Mouse (Mus musculus): ENCODE measurements at regions not wholly inside any gene's neighbourhood (a gene's known extent, or its start where the extent isn't known, plus 50 kb on each side); places are given as distances from the start of the nearest gene placed in this dataset.

DNA sequence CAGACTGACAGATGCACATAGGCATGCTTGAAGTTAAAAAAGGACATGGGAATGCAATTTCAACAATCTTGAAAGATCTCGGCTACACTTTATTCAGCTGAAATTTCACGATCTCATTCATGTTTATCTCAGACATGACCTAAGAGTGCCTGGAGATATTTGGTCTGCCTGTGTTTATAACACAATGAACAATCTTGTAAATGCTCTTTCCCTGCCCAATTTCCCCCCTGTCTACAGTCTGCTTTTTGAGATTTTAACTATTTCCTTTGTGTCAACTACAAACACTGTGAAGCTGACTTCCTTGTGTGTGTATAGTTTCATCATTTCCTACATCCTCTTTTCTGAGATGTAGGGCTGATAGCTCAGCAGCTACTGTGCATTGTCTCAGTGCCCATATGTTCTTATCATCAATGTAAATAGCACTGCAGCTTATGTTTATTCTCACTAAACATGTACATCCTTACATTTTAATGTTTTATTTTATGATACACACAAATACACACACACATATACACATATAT lies 319.4 kb upstream of the A1bg start:
- no peak for DNase-seq

DNA sequence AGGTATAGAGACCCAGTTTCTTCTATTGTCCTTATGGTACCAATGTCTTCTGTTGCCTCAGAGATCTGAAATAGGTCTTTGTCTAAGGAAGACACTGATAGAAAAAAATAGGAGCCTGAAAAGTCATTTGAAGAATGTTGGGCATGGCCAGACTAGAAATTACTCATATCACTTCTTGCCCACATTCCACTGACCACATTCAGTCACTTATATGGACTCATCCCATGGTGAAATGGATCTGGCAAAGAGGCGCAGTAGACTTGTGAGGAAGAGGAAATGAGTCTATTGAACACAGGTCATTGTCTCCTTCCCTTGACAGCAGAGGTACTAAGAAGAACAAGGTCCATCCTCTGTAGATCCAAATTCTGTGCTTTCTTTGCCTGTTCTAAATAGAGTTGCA lies 318.9 kb upstream of the A1bg start:
- no peak for DNase-seq

DNA sequence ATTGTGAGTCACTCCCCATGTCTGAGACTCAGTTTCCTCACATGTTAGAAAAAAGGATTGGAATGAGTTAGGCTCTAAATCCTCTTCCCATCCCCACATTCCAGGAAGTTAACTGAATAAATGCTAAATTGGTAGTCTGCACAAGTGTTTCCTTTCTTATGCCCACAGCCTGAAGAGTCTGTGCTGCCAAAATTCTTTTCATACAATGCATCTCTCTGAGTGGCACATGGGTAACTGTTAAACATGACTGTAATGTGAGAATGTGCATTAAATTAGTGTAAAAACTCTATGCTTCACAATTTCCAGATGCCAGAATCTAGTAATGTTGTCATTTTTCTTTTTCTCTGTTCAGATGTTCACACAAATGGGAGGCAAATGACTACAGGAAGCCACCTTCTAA lies 317.5 kb upstream of the A1bg start:
- DNase-seq, result no peak

DNA sequence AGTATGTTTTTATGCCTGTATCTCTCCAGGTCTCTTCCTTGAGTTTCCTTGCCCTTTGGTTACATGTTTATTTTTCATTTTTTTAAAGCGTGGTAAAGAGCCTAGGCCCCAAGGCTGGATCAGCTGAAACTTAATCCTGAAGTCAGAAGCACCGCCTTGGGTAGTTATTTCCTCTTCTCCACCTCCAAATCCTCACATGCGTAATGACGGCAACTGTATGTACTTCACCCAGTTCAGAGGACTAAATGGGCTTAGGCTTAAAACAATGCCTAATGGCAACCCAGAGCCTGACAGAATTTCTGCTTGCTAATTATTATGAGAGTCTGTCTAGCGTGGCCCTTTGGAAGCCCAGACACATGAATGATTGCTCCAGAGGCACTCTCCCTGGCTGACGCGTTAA lies 316.6 kb upstream of the A1bg start:
- no peak for DNase-seq

DNA sequence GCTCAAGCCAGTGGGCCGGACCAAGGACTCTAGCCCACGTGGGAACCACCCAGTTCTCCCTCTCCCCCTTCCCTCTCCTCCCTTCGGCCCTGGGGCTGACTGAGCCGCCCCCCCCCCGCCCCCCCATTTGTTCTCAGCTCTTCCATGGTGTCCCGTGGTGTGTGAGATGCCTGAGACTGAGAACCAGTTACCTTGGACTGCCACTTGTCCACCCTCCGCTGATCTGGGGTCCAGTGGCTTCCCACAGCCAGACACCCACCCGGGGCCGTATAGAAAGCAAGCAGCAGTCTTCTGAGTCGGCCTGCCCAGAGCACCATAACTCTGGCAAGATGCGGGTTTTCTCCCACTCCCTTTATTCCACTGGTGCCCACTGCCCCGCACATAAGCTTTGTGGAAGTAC lies 316.2 kb upstream of the A1bg start:
- DNase-seq, result no peak

DNA sequence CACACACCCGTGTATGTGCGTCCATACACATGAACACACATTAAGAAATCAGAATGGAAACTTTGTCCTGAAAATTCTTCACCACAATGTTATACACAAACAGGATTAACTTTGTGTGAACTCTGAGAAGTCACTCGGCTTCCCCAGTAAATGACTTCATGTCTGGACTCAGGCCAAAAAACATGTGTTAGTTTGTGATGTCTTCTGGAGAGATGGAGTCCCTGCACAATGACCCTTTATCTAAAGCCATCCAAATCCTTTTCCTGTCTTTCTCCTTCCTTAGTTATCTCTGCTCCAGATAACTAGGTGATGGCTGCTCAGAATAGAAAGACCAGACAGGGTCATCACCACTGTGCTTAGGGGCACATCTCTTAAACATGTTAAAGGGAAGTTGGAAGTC lies 306.8 kb upstream of the A1bg start:
- peak; percentile 63 for DNase-seq

DNA sequence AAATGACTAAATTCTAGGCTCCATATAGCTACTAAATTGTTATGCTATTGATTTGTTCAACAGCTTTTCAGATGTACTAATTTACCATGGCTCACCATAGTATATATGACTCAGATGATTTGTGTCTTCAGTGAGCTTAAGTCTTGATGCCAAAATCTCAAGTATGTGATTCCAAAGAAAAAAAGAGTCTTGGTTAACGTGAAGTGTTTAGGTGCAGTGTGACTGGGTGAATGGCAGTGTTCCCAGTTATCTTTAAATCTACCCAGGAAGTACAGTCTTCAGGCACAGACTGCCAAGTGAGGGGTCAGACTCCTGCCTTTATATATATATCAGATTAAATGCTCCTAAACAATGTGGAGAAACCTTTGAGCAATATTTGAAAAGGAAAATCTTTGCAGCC lies 300.1 kb upstream of the A1bg start:
- DNase-seq, result no peak

DNA sequence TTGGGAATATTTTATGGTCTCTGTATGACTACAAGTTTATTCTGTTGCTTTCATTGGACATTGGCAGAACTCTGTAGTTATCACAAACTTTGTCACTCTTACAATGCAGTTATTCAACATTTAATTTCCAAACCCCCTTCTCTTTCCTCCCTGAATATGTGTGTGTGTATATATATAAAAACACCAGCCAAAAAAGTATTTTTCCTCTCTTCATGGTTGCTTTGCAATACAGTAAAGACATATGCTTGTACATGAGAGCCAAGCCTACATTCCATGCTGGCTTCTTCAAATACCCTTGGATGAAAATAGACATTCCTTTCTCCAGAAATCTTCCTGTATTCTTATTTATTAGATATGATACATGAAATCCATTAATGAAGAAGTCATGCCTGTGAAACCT lies 287.3 kb upstream of the A1bg start:
- no peak for DNase-seq

DNA sequence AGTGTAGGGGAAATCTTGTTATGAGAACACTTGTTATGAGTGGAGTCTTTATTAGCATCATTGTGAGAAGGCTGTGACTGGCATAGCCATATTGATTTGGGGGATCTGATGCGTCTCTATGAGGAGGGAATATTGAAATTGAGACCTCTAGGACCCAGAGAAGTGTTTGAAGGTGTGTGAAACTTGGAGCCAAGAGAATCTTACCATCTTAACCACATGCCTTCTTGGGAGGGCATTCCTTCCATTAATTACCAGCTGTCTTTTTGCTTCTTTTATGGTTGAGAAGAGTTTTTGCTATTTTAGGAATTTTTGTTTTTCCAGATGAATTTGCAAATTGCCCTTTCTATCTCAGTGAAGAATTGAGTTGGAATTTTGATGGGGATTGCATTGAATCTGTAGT lies 267.2 kb upstream of the A1bg start:
- no peak for DNase-seq

DNA sequence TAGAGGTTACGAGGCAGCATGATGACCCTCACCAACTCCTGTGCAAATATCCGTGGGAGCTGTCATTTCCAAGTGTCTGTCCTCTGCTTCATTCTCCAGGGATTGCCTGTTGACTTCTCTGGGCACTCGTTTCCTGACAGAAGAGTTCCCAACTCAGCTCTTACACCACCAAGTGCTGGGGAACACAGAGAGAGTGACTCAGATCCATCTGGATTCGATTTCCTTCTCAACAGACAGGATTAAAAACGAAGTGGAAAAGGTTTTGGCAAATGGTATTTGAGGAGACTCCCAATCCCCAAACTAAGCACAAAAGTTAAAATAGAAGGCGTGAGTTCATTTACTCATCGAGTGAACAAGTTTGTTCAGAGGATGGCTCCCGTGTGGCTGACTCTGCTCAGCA lies 266.7 kb upstream of the A1bg start:
- no peak for DNase-seq

DNA sequence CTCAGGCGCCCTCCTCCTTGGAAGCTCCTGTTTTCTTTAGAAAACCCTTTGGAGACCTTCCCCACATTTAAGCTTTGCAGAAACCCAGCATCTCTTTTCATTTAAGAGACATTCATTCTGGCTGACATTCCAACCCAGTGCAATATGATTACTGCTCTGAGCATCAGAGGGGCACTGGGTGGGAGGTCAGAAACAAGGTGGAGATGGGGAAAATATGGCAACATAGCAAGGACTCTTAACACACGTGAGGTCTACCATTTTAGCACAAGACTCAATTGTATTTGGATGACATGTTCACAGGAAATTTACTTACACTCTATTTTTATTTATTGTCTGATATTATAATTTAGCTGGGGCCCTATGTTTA lies 261.8 kb upstream of the A1bg start:
- no peak for DNase-seq

DNA sequence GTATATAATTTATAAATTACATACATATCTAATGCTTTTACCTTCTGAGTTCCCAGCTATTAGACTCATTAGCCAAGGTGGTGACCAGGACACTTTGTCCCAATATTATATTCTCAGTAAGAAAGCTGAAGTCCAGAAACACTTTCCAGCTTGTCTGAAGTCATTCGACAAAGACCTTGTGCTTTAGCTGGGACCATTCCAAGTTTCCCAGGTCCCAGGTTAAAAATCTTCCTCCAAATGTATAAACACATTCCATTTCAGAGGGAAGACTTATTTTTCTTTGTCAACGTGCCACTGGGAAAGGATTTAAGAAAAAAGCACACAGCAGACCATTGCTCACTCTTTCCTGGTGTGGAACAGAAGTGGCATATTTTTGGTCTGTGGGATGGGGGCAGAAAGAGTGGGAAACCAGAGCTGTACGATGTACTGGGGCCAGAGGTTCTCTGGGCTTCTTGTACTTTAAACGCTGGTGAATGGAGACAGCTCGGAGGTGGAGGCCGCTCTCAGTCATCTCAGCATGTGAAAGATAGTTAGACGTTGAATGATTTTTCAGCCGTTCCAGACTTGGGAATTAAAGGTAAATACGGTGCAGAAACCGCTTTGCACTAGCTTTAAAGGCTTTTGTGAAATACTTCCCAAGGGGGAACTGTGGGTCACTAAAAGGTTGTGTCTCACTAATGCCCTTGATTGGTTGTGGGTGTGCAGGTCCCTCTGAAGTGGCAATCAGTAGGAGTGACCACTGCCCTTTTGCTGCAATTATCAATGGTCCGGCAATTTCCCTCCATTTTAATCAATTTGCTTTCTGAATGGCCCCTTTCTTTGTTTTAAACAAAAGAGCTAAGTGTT lies 261.2 kb upstream of the A1bg start:
- no peak for DNase-seq

DNA sequence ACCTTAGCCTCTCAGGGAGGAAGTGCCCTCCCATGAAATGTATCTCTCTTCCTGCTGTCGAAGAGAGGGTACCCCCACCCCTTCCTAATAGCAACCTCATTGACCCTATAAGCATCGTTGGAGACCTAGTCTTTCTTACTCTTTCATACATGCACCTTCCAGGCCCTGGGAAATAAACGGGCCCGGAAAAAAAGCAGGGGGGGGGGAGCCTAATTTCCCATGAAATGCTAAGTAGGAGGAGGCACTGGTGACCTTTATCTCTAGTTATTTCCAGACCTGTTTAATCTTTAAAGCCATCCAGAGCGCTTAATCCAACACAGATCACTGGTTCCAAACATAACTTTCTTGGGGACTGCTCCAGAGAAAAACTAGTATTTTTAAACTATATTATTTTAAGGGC lies 260.5 kb upstream of the A1bg start:
- no peak for DNase-seq

DNA sequence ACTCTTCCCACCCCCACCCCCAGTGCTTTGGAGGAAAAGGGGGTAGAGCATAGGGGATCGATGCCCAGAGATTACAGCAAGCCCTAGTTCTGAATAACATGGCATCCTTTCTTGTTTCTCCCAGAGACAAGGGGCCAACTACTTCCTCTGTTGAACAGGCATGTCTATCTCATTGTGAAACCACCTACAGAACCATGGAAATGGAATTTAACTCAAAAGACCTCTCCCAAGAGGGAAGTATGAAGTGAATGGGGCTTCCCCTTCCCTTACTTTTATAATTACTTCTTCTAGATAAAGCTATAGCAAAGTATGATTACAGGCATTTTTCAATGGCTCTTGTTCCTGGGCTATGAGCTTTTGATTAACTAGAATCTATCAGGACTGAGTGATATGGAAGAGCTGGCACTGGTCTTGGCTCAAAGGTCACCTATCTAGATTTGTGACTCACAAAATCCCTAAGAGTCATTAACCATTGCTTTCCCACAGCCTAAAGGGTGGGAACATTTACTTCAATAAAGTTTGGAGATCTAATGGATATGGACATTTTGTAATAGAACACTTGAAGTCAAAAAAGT lies 246.1 kb upstream of the A1bg start:
- DNase-seq, result no peak

DNA sequence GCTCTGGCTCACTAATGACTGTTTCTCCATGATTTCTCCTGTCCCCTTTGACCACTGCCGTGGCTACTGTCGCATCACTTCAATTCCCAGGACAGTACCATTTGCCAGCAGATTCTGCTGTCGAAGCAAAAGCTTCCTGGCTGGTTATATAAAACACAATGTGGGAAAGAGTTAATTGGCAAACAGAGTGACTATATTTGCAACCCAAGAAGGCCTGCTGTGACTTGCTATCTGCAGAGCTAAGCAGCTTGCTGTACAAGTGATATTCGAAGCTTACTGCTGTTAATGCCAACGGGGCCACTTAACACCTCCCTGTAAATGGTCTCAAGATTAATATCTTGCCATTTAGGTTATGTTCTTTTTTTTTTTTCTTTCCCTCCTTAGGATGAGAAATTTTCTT lies 242.2 kb upstream of the A1bg start:
- DNase-seq, result no peak

DNA sequence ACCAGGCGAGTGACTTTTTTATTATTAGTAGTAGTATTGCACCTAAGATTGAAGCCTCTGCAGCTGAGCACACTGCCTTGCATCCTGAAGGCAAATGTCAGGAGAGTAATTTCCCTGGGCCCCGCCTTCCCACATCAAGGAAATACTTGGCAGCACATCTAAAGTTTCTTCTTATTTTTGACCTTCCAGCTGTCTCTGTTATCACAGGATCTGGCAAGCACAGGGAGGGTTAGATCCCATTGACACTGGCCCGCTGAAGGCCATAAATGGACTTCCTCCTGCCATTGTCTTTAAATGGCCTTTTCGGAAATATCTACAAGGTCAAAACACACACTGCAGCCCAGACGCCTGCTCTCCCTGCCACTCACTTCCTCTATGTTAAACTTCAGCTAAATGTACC lies 238.6 kb upstream of the A1bg start:
- DNase-seq, result peak; percentile 46

DNA sequence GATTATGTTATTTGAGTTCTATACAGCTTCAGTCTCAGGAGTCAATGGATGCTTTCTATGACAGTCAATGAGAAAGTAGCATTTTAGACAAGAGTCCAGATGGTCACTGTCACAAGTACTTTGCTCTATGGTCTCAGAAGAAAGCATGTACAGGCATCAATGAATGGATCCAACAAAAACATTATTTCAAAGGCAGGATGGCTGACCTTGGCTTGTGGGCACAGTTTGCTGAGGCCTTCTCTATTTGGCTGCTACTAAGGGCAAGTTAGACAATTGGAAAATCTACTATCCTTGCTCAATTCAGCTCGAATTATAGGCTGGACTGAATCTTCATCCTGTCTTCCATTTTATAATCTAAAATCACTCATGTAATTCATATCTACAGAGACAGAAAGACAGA lies 237.9 kb upstream of the A1bg start:
- DNase-seq, result no peak

DNA sequence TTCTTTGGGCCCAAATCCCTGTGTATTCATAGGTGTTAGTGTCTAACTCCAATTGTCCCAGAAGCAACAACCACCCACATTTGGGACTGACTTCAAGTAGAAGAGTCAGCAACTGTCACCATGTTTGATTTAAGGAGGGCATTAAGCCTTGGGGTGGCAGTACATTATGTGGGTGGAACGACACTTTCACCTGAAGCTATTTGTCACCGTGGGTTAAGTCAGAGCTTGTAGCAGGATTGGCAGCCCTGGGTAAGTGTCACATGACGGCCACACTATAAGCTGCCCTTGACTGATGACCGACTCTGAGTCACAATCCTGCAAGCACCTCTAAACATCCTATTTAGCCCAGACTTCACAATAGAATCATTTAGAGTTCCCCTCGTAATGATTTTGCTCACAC lies 236.7 kb upstream of the A1bg start:
- DNase-seq, result no peak

DNA sequence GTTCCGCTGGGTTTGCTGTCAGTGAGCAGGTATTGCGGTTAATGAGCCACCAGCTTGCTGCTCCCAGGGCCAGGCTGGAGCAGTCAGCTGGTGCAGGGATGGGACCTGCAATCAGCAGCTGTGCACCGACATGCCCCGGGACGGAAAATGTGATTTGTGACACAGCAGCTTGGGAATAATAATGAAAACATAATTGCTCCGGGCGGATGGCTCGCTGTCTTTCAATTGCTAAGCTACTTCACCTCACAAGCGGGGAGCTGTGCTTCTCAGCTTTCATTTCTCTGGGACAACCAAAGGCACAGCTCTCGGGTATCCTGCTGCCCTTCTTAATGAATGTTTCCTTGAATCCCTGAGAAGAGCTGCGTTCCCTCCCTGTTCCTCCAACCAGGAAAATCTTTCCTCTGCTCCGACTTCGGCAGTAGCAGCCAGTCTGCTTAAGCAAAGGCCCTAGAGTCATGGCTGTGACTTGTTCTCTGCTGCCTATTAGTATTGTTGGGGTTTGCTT lies 235.3 kb upstream of the A1bg start:
- DNase-seq, result peak; percentile 29

DNA sequence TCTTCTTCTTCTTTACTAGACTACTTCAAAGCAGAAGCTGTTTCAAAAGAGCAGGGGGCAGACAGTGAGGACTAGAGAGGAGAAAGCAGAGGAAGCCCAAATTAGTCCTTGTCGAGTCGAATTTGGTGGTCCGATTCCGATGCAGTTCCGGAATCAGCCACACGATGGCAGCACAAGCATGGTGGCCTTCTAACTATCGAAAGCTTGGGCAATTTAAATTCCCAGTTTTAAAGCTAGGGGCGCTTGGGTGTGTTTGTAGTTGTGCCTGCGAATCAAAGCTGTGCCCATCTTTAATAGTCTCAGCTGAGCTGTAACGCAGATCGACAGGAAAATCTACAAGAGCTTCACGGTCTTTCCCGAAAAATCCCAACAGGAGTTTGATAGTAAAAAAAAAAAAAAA lies 234.7 kb upstream of the A1bg start:
- peak; percentile 93 for DNase-seq

DNA sequence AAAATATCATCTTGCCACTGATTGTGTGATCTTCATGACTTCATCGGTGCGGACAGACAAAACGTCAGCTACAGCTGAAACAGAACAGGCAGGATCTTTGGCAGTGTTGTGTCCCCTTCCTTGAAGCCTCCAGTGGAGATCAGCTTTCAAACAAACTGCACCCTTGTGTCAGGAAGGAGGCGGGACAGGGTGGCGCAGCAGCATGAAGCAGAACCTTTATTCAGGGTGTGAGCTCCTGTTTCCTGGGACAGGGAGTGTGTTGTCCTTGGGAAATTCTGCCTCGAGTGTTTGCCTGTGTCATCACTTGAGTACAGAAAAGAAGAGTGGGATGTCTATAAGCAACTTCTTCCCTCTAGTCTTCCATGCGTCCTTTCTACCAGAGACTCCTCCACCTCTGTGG lies 232.7 kb upstream of the A1bg start:
- DNase-seq, result no peak

DNA sequence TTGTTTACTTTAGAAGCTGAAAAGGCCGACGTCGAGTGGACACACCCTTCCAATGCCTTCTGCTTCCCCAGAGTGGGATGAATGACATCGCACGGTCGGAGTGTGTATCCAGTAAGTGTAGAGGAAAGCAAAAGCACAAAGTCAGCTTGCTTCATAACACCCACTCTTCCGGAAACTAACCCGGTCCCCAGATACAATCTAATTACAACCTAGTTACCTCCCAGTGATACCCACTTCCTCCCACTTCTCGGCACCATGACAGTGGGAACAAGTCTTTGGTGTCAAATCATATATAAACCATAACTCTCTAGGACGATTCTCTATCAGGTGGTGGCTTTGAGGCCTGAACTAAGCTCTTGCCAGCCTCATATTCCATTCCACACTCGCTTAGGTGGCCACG lies 231.4 kb upstream of the A1bg start:
- no peak for DNase-seq

DNA sequence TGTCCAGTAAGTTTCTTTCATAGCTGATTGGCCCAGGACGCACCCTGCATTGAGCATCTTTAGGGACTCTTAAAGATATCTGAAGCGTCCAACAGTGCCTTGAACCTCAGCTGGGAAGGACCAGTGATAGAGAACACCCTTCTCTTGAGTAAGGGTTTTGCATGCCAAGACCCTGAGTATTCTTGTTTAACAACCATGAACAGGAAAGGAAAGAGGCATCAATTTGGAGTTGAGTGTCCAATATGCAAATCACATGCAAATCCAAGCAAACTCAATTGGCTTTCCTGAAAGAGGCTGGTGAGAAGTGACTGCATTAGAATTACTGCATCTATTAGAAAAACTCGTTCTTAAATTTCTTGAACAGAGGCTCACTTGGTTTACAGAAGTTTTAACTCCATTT lies 220.0 kb upstream of the A1bg start:
- DNase-seq, result no peak

DNA sequence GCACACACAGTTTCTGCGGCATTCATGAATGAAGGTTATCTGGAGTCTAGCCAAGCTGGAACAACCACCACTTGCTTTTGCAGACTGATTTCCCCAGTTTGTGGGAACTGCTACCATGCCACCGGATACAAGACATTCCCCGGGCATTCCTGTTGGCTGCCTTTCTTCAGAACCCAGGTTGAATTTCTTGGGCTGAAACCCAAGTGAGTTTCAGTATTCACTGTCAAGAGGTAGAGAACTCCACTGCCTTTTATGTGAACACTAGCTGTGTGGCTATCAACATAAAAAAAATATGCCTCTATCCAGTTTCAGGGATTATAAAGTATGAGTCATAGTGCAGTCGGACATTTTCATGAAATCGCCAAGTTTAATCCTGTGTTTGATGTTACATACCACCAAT lies 216.3 kb upstream of the A1bg start:
- DNase-seq, result no peak

DNA sequence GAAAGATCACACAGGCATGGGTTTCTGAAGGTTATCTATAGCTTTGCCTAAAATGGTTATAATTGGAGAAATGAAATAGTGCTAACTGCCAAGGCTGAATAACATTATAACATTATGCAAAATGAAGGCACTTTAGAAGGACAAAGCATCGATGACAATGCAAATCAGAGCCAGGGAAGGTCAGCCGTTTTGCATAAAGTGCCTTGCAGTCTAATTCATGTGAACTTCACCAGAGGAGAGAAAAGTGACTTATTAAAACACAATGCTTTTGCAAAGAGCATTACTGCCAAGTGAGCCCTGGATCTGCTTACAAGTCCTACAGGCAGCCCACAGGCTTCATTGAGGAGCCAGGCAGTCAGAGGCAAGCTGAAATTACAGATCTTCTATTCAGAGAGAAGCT lies 214.0 kb upstream of the A1bg start:
- no peak for DNase-seq
